Mouse (Mus musculus): Measurements from ENCODE around the gene Fas.

GRCm38 (mm10) chr19:34344702-34345101 lies 54.2 kb downstream of the Fas start:
- TF ChIP-seq POLR2A (IDR thresholded peaks at IDR 0.05; ENCODE audit: insufficient read depth, low read depth, low read length), result no peak
- no peak for TF ChIP-seq CTCF (IDR thresholded peaks at IDR 0.05; ENCODE audit: insufficient read depth, low read depth, low read length)
